Mouse (Mus musculus) CH12.LX (cell line): Measurements from ENCODE around the gene Ppm1b. TPM values are rescaled to one million over a fixed set of nuclear protein-coding genes. Genes with fewer than 3 reads are reported as not detected.

ENCODE experiments used
- DNase-seq: peaks from one replicate; pipeline ENCODE4 v3.0.0-alpha.2; 2013; ENCODE audit errors: extremely low read depth
- H3K27ac ChIP-seq: 2 replicates; pipeline ENCODE4 v1.5.1; 2012; ENCODE audit warnings: low read depth, mild to moderate bottlenecking, control low read depth, moderate library complexity; ENCODE audit not compliant: insufficient read depth
- H3K27me3 ChIP-seq: replicated peaks from 2 replicates; pipeline ENCODE3; 2012; ENCODE audit warnings: inconsistent platforms
- H3K36me3 ChIP-seq, 2 experiments: replicated peaks in 1 of 2; 2 replicates each; pipeline versions ENCODE3 to v1.6.1; 2012; ENCODE audit warnings: inconsistent platforms in 1 of 2, low read length in 1 of 2, mild to moderate bottlenecking in 1 of 2, mixed read lengths in 1 of 2, moderate library complexity in 1 of 2; ENCODE audit not compliant: control insufficient read depth in 1 of 2, insufficient read depth in 1 of 2
- H3K4me1 ChIP-seq, 2 experiments: 2 replicates each; pipeline ENCODE4 v1.6.1; 2012; ENCODE audit warnings: inconsistent platforms in 1 of 2, moderate library complexity in 1 of 2; ENCODE audit not compliant: insufficient read depth in 2 of 2, control insufficient read depth in 1 of 2
- H3K4me2 ChIP-seq: 2 replicates; pipeline ENCODE4 v1.6.1; 2012; ENCODE audit warnings: low read depth, mild to moderate bottlenecking, control low read depth; ENCODE audit not compliant: poor library complexity, insufficient read depth, severe bottlenecking
- H3K4me3 ChIP-seq, 3 experiments: fragments of 150-350 bp in 1 of 3; sonication (generic) in 1 of 3; replicated peaks in 1 of 3; 2 replicates each; pipeline versions ENCODE3 to v1.5.1; 2011 to 2012; ENCODE audit warnings: low read depth in 2 of 3, low read length in 2 of 3, mild to moderate bottlenecking in 2 of 3, moderate library complexity in 2 of 3, control low read depth in 1 of 3, improper control_type of control experiment in 1 of 3, inconsistent platforms in 1 of 3, mixed read lengths in 1 of 3; ENCODE audit not compliant: poor library complexity in 1 of 3
- H3K79me2 ChIP-seq: replicated peaks from 2 replicates; pipeline ENCODE4 v1.6.1; 2012; ENCODE audit warnings: mild to moderate bottlenecking, moderate library complexity; ENCODE audit not compliant: control insufficient read depth, poor library complexity, insufficient read depth, severe bottlenecking; ENCODE audit errors: extremely low read depth
- H3K9ac ChIP-seq: 2 replicates; pipeline ENCODE4 v1.6.1; 2012; ENCODE audit warnings: low read depth, mild to moderate bottlenecking, control low read depth, moderate library complexity; ENCODE audit not compliant: insufficient read depth
- H3K9me3 ChIP-seq: replicated peaks from 2 replicates; pipeline ENCODE3; 2012; ENCODE audit warnings: low read length, inconsistent platforms, mixed read lengths
- CHD1 ChIP-seq: IDR thresholded peaks from 2 replicates; pipeline ENCODE4 v1.6.1; 2012; ENCODE audit warnings: low read depth, low read length, improper control_type of control experiment, inconsistent platforms
- ETS1 ChIP-seq: conservative IDR thresholded peaks from 2 replicates; pipeline ENCODE4 v1.6.1; 2012; ENCODE audit warnings: low read depth, mild to moderate bottlenecking, inconsistent platforms, low read length, improper control_type of control experiment, moderate library complexity
- HCFC1 ChIP-seq: IDR thresholded peaks from 2 replicates; pipeline ENCODE4 v1.6.1; 2012; ENCODE audit warnings: low read depth, mild to moderate bottlenecking, inconsistent platforms, low read length, improper control_type of control experiment
- JUN ChIP-seq: IDR thresholded peaks from 2 replicates; pipeline ENCODE4 v1.6.1; 2011; ENCODE audit warnings: low read depth, mild to moderate bottlenecking, low read length, improper control_type of control experiment, moderate library complexity; ENCODE audit not compliant: insufficient read depth
- NRF1 ChIP-seq: IDR thresholded peaks from 2 replicates; pipeline ENCODE4 v1.6.1; 2014; ENCODE audit warnings: low read depth, mild to moderate bottlenecking, inconsistent platforms, low read length, improper control_type of control experiment, moderate library complexity
- POLR2AphosphoS2 ChIP-seq: IDR thresholded peaks from 2 replicates; pipeline ENCODE4 v1.6.1; 2011; ENCODE audit warnings: low read depth, low read length, improper control_type of control experiment
- SMC3 ChIP-seq: IDR thresholded peaks from 2 replicates; pipeline ENCODE4 v1.6.1; 2011; ENCODE audit warnings: low read depth, low read length, improper control_type of control experiment
- dilution Hi-C: fragments of 300-500 bp; cut with MboI; formaldehyde crosslinking; loops from 2 replicates; pipeline ENCODE4 v1.14.3; 2020; ENCODE audit warnings: low sequenced_read_pairs; ENCODE audit not compliant: extremely low pct_unique_long_range_greater_than_20kb, extremely low pct_ligation_motif_present
- in situ Hi-C: fragments of 300-500 bp; cut with MboI; formaldehyde crosslinking; loops from 3 replicates; pipeline ENCODE4 v1.14.3; 2019; ENCODE audit warnings: low sequenced_read_pairs, low pct_ligation_motif_present, low pct_unique_long_range_greater_than_20kb, mixed read lengths
- polyA plus RNA-seq: library from polyadenylated mRNA; unstranded; fragments of >175 nt; gene quantifications from 2 replicates; pipeline ENCODE4 v1.2.1, GENCODE M21; 2012; ENCODE audit warnings: low read depth; ENCODE audit not compliant: insufficient read length
- total RNA-seq, 2 experiments: library from RNA; depleted of rRNA; stranded (reverse); fragments of 300-350 nt in 1 of 2; fragments of >200 nt in 1 of 2; gene quantifications; 2 replicates each; pipeline ENCODE4 v1.2.3; 2012 to 2014

Gene Ppm1b
- total and polyA plus RNA-seq, 3 experiments = 37.7 to 49.6 (median 39.5) TPM

GRCm38 (mm10) chr17:85026436-85026835 is 69.9 kb downstream of the Ppm1b start:
- dilution Hi-C loops (no loop called here), in situ Hi-C loops (no loop called here)
- Histone ChIP-seq H3K9ac (no peak overlapping the region), H3K4me3 (no peak overlapping the region), H3K4me2 (no peak overlapping the region), H3K27ac (no peak overlapping the region), H3K4me1 (peaks cover 3 to 9% of the 10 kb centered on the region in 2 experiments; a peak in 3 of 4 replicates), H3K79me2 (no peaks in the 10 kb centered on the region), H3K36me3 (peaks cover 0 to 10% of the 10 kb centered on the region in 2 experiments), H3K9me3 (no peaks in the 10 kb centered on the region), H3K27me3 (no peaks in the 10 kb centered on the region)
- no peak for DNase-seq
- no peak for TF ChIP-seq ETS1
- TF ChIP-seq HCFC1 = no peak
- no peak for TF ChIP-seq JUN

- H3K4me1 ChIP-seq = peaks cover 3 to 9% of the 10 kb centered on the region in 2 experiments; a peak in 3 of 4 replicates
- in situ Hi-C loops = no loop called here
- peaks cover 0 to 10% of the 10 kb centered on the region in 2 experiments for H3K36me3 ChIP-seq
- no peak overlapping the region for H3K4me3 ChIP-seq
- no peaks in the 10 kb centered on the region for H3K9me3 ChIP-seq
- no peaks in the 10 kb centered on the region for H3K27me3 ChIP-seq
- no peak for TF ChIP-seq CHD1
- no peak for TF ChIP-seq SMC3
- TF ChIP-seq POLR2AphosphoS2 = no peak
- H3K9ac ChIP-seq = no peak overlapping the region
- dilution Hi-C loops = no loop called here
- no peak overlapping the region for H3K27ac ChIP-seq
- H3K4me2 ChIP-seq = no peak overlapping the region
- no peak for DNase-seq
- H3K79me2 ChIP-seq = no peaks in the 10 kb centered on the region
Observed at GRCm38 (mm10) chr17:85027247-85027646, 70.7 kb downstream of the Ppm1b start.

- TF ChIP-seq NRF1 = no peak
- TF ChIP-seq, all 38 proteins: peak for 0
- DNase-seq = no peak
- in situ Hi-C loops = no loop called here
- dilution Hi-C loops = no loop called here
- H3K79me2 ChIP-seq = no peaks in the 10 kb centered on the region
- no peaks in the 10 kb centered on the region for H3K27me3 ChIP-seq
- H3K36me3 ChIP-seq = peaks cover 0 to 8% of the 10 kb centered on the region in 2 experiments
- H3K4me2 ChIP-seq = no peak within 1 kb of the TSS
- H3K4me1 ChIP-seq = peaks cover 2 to 6% of the 10 kb centered on the region in 2 experiments; a peak in 3 of 4 replicates
- H3K27ac ChIP-seq = no peak within 1 kb of the TSS
- no peak within 1 kb of the TSS for H3K4me3 ChIP-seq
- no peak within 1 kb of the TSS for H3K9ac ChIP-seq
- H3K9me3 ChIP-seq = no peaks in the 10 kb centered on the region
Observed at GRCm38 (mm10) chr17:85028093-85028739, 71.7 kb downstream of the Ppm1b start, which contains the start of gene Slc3a1. TSS of gene Slc3a1 (plus strand) at chr17:85028376.
